Mouse (Mus musculus): ENCODE data around the gene Pdzd2.

- TF ChIP-seq POLR2A (IDR thresholded peaks at IDR 0.05; ENCODE audit: extremely low read depth, insufficient read depth, low read length) (no peak), CTCF (IDR thresholded peaks at IDR 0.05; ENCODE audit: extremely low read depth, insufficient read depth, low read length) (no peak)
Observed at GRCm38 (mm10) chr15:12566637-12567440, 172.9 kb downstream of the Pdzd2 start.
